Mouse (Mus musculus): Measurements from ENCODE around the gene Tmcc1. TPM values are rescaled to one million over a fixed set of nuclear protein-coding genes. Genes with fewer than 3 reads are reported as not detected.

The Tmcc1 gene
- total RNA-seq, 2 experiments from 2014 or later, result 9.7 to 11.4 TPM

DNA sequence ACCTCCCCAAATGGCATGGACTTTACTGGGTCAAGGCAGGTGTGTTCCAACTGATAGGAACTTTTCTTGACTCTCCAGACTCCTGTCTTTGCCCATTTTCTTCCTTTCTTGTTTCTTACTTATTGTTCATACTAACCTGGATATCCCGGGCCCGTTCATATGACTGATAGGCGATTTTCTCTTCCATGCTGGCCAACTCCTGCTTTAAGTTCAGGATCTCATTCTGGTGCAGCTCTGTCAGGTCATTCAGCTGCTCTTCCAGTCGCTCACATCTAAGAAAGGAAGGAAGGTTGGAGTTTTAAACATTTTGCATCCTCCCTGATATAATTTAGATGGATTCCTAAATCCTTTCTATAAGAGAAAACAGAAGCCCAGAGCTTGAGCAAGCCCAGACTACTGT lies 168.6 kb downstream of the Tmcc1 start:
- no peak for ATAC-seq (replicated peaks; ENCODE audit: poor library complexity)

DNA sequence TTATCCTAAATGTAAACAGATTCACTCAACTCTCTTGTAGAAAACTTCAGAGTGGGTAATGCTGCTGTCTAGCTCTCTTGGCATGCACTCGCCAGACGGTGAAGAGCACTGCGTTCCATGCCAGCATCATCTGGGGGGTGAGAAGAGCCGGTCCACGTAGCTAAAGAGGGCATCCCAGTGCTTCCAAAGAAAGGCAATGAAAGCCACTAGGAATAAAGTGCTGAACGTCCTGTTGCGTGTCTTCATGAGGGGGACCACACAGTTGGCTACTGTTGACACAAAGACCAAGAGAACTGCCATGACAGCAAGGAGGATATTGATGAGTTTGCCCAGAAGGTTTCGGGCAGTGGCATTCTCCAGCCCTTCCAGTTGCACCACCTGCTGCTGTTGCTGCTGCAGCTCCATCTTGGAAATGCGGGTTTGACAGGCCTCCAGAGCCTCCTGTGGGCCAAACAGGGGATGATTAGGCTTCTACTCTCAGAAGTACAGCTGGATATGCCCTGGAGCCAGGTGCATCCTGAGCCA lies 171.3 kb downstream of the Tmcc1 start:
- ATAC-seq (replicated peaks; ENCODE audit: poor library complexity), result peak; percentile 60

DNA sequence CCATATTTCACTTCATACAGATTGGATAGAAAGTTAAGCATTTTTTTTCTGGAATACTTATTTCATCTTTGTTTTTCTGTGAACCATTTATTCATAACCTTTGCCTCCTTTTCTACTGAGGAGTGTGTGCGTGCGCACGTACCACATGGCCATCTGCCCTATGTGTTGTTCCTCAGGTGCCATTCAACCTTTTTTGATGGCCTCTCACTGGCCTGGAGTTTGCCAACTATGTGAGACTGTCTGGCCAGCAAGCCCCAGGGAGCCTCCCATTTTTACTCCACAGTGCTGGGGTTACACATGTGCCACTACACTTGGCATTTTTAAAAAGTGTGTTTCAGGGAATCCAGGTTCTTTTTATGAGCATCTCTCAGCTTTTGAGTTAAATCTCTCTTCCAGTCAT lies 177.4 kb downstream of the Tmcc1 start:
- ATAC-seq (replicated peaks; ENCODE audit: poor library complexity), result no peak

DNA sequence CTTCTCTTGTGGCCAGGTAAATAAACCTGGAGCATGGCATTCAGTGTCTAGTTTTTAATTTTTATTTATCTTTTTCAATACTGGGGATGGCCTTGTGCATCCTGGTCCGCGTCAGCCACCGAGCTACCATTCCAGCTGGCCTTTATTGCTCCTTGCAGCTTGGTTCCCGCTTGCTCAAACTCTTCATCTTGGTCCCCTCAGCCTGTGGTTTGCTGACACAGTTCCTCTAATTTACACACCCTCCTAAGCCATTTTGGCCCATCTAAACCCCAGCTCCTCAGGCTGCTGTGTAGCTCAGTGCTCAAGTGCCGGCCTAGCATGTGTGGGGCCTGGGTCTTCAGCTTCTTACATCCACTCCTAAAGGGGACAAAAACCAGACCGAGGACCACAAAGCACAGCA lies 179.2 kb downstream of the Tmcc1 start:
- peak; percentile 64 for ATAC-seq (replicated peaks; ENCODE audit: poor library complexity)

GRCm38 (mm10) chr6:116013687-116014086 lies 179.6 kb downstream of the Tmcc1 start:
- peak; percentile 68 for ATAC-seq (replicated peaks; ENCODE audit: poor library complexity)

- ATAC-seq (replicated peaks; ENCODE audit: poor library complexity), result peak; percentile 65
Observed at GRCm38 (mm10) chr6:116010541-116010940, 182.7 kb downstream of the Tmcc1 start.

DNA sequence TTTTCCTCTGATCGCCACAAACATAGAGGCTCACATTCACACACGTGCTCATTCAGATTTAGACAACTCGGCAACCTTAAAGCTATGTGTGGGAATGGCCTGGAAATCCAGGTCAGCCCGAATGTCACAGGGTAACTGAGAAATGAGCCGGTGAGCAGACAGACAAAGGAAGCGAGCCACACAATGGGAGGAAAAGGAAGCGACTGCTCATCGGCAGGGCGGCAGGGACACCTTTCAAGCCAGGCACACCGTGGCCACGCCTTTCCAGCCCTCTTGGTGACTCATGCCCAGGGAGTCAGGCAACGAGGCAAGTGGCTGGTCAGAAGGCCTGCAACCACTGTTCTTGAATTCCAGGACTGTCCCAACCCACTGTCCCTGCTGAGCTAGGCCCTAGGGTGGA lies 183.9 kb downstream of the Tmcc1 start:
- no peak for ATAC-seq (replicated peaks; ENCODE audit: poor library complexity)

- peak; percentile 49 for ATAC-seq (replicated peaks; ENCODE audit: poor library complexity)
Observed at GRCm38 (mm10) chr6:116007561-116008173, 185.6 kb downstream of the Tmcc1 start.

- ATAC-seq (replicated peaks; ENCODE audit: poor library complexity), result no peak
Observed at GRCm38 (mm10) chr6:116006731-116007130, 186.6 kb downstream of the Tmcc1 start.

GRCm38 (mm10) chr6:116005959-116006288 lies 187.4 kb downstream of the Tmcc1 start:
- no peak for ATAC-seq (replicated peaks; ENCODE audit: poor library complexity)

- ATAC-seq (replicated peaks; ENCODE audit: poor library complexity), result no peak
Observed at GRCm38 (mm10) chr6:116005275-116005958, 187.9 kb downstream of the Tmcc1 start.

DNA sequence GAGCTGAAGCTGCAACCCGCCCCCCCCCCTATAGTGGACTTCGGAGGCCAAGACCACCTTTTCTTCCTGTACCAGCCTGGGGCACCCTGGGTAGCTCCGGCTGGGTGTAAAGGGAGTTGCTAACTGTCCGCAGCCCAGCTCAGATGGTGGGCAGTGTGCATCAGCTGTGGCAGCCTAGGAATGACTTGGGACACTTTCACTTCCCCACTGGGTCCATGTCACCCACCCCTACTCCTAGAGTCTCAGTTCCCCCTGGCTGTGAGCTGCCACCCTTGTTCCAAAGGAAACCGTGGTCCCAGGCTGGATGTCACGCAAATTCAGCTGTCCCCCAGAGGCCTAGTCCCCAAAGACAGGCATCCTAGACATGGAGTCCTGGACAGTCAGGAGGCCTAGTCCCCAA lies 188.6 kb downstream of the Tmcc1 start:
- peak; percentile 67 for ATAC-seq (replicated peaks; ENCODE audit: poor library complexity)

DNA sequence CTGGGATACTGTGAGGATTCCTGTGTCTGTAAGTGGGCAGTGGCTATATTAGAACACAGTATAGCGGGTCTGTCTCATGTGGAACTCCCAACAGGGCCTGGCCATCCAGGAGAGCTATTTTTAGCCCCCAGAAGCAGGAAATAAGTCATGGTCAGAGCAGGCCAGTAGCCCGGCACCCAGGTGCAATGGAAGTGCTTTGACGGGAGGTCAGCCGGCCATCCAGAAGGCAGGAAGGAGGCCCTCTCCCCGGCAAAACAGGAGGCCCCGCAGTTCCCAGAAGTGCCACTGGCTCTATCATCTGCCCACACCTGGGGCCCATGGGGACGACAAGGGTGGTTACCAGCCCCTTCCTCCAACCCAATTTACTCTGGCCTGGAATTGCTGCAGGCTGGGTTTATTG lies 189.2 kb downstream of the Tmcc1 start:
- no peak for ATAC-seq (replicated peaks; ENCODE audit: poor library complexity)

DNA sequence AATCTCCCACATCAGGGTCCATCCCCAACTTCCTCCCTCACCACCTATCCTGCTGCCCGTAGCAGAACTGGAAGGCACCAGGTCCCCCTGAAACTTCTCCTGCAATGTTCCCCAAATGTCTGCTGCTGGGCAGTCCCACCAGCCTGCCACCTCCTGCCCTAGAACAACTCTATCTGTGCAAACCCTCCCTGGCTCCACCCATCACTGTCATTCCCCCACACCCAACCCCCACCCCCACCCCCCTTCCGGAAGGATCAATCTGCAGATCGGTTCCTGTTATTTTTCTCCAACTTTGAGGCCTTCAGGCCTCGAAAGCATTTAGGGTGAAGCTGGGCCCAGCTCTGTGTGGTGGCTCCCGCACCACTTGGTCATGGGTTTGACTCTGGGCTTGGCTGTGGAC lies 189.8 kb downstream of the Tmcc1 start:
- ATAC-seq (replicated peaks; ENCODE audit: poor library complexity), result peak; percentile 55

GRCm38 (mm10) chr6:116002311-116003104 lies 190.8 kb downstream of the Tmcc1 start:
- ATAC-seq (replicated peaks; ENCODE audit: poor library complexity), result no peak

DNA sequence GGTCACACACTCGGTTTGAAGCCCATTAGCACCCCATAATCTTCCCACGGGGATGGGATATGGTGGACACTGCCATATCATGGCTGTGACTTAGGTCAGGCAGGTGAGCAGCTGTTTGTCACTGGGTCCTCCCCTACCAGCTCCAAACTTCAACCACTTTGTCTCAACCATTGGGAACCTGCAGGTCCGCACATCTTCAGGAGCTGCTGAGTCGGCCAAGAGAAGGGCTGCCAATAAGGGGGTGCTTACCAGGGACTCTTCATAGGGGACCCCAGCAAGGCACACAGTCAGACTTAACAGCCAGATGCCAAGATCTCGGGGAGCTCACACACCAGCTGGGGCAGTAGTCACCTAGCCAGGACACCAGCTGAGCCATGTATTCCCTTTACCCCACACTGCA lies 192.4 kb downstream of the Tmcc1 start:
- ATAC-seq (replicated peaks; ENCODE audit: poor library complexity), result no peak

GRCm38 (mm10) chr6:115999227-115999626 lies 194.1 kb downstream of the Tmcc1 start:
- ATAC-seq (replicated peaks; ENCODE audit: poor library complexity), result no peak

DNA sequence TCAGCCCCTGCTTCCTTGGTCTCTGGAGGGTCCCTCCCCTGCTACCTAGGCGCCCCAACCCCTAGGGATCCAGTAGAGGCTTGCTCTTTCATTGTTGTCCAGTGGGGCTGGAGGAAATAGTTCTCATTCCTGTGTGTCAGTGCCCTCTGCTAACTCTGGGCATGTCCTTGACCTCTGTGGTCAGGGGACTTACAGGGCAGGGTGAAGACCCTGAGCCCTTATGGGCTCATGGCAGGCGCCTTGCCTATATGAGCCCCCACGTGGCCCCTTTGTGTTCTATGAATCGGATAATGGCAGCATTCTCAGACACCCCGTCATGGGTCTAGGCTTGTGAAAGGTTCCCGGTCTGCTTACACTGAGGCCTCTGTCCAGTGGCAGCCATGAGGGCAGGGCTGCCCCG lies 194.5 kb downstream of the Tmcc1 start:
- ATAC-seq (replicated peaks; ENCODE audit: poor library complexity), result no peak

DNA sequence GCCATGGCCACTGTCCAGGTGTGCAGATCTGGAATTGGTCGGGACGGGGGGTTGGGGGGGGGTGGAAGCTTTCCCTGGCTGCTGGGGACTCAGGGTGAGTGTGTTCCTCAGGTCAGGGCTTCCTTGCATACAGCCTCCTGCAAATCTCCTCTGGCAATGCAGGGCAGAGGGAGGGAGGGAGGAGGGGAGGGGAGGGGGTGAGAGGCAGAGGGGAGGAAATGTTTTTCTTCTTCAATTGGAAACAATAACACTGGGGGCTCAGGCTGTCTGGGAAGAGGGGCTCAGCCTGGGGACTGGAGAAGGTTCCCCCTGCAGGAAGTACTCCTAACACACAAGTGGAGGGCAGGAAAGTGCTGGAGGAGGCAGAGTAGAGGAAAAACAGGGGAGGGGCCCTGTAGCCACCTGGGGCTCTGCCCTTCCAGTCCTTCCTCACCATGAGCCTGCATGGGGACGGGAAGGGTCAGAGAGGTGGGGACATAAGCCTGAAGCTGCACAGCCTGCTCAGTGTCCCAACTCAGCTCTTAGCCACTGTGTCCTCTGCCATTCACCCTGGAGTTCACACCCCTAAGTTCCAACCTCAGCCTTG lies 195.5 kb downstream of the Tmcc1 start:
- ATAC-seq (replicated peaks; ENCODE audit: poor library complexity), result no peak

DNA sequence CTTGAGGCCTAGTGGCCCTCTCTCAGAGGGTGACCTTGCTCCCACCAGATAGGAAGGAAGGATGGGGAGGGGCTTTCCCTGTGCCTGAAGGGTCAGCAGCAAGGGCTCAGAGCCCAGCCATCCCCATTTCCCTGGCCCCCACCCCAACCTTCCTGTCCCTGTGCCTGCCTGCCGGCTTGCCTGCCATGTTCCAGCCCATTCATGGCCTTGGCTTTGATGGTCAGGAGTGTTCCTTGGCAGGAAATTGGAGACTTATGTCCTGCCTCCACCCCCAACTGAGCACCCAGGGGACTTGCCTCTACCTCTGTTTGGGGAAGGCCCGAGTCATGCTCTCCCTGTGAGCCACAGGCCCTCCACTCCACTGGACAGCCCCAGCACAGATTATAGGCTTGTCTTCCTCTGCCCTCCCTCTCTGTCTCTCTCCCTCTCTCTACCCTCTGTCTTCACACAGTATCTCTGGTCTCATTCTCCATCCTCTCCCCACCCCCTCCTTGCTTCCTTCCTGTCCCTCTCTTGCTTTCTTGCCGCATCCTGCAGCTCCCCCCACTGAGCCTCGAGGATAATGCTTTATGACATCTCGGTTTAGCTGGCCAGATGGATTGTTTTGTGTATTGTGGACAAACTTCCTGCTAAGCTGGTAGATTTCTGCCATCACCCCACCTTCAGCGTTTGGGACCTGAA lies 197.0 kb downstream of the Tmcc1 start:
- ATAC-seq (replicated peaks; ENCODE audit: poor library complexity), result peak; percentile 32

DNA sequence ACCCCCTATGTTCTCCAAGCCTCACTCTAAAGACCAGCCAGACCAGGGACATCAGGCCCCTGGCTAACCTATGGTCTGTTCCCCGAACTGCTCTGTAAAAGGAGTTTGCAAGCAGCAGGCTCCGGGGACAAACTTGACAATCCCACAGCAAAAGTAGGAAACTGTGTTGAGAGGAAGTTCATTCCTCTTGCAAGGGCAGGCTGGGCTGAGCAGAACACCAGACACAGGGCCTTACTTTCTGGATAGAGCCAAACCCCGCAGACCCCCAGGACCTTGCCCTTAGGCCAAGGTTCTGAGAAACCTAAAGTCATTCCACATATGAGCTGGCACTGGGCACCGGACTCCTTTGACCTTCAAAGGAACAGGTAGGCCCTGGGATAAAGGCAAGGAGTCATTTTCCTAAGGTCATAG lies 197.8 kb downstream of the Tmcc1 start:
- ATAC-seq (replicated peaks; ENCODE audit: poor library complexity), result no peak
